Mouse (Mus musculus) heart, adult 2 months (tissue): ENCODE results near the gene Relt.

Experiments
- CTCF ChIP-seq: fragments of 200-600 bp; IDR thresholded peaks from 2 replicates; pipeline ENCODE4 v1.8.1; 2022; ENCODE audit warnings: antibody characterized with exemption, mild to moderate bottlenecking, moderate library complexity
- EP300 ChIP-seq: fragments of 200-500 bp; IDR thresholded peaks from 2 replicates; pipeline ENCODE4 v1.6.1; 2011; ENCODE audit warnings: low read depth, low read length, control low read depth; ENCODE audit not compliant: insufficient read depth
- POLR2A ChIP-seq: fragments of 200-500 bp; IDR thresholded peaks from 2 replicates; pipeline ENCODE4 v1.6.1; 2011; ENCODE audit warnings: mild to moderate bottlenecking, low read depth, low read length, control low read depth; ENCODE audit not compliant: insufficient read depth

DNA sequence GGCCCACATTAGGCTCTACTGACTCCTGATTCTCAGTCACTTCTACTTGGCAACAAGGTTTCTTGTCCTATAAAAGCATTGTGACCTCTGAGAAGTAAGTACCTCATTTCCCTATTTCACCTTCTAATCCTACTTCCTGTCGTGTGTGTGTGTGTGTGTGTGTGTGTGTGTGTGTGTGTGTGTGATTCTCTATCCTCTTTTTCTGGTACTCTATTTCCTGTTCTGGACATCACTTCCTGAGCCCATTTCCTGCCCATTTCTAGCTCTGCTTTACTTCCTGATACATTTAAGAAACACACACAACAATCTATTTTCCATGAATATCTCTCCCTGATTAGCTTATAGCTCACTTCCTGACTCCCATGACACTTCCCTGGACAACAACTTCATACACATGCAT is 12.6 kb upstream of the Relt start:
- no peak for TF ChIP-seq EP300
- TF ChIP-seq POLR2A, result no peak
- no peak for TF ChIP-seq CTCF
